Mouse (Mus musculus) adrenal gland, postnatal 4 days (tissue): ENCODE results near the gene Nfasc. TPM values are rescaled to one million over a fixed set of nuclear protein-coding genes. Genes with fewer than 3 reads are reported as not detected.

ENCODE experiments used
- DNase-seq, 2 experiments: peaks; one replicate each; pipeline ENCODE4 v3.0.0; 2021 to 2022; ENCODE audit warnings: low spot score in 2 of 2, mixed read lengths in 2 of 2
- long read RNA-seq, 2 experiments: library from polyadenylated mRNA; stranded (forward); transcript quantifications; one replicate each; pipeline ENCODE4 v2.0.0; 2021
- total RNA-seq, 2 experiments: library from RNA; stranded (reverse); gene quantifications; 2 replicates each; pipeline ENCODE4 v1.2.3; 2021

Gene Nfasc
- 10 to 100 TPM; 12.5 to 13.0 TPM for total RNA-seq
- long read RNA-seq, experiment 1, partial matches to known transcripts = 0 of 4 reads
- long read RNA-seq, experiment 1, other reads (novel, unspliced or antisense) = 4 of 4 reads
- long read RNA-seq, experiment 2, partial matches to known transcripts = 1 of 6 reads
- long read RNA-seq, experiment 2, other reads (novel, unspliced or antisense) = 5 of 6 reads

GRCm38 (mm10) chr1:132741175-132741997 lies at the start of gene Nfasc:
TSS of gene Nfasc (minus strand) at chr1:132741797.
- peak; percentile 15 to 23 for DNase-seq

DNA sequence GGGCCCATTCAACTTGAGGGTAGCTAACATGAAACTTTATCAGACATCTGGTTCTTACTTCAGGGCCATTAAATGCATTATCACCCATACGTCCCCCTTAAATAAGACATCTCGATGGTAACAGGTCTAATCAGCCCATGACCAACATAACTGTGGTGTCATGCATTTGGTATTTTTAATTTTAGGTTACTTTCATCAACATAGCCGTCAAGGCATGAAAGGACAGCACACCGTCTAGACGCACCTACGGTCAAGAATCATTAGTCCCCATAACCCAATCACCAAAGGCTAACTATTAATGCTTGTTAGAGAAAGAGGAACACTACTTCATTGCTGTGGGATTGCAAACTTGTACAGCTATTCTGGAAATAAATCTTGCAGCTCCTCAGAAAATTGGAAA lies 49.5 kb upstream of the Nfasc start:
- no peak for DNase-seq

DNA sequence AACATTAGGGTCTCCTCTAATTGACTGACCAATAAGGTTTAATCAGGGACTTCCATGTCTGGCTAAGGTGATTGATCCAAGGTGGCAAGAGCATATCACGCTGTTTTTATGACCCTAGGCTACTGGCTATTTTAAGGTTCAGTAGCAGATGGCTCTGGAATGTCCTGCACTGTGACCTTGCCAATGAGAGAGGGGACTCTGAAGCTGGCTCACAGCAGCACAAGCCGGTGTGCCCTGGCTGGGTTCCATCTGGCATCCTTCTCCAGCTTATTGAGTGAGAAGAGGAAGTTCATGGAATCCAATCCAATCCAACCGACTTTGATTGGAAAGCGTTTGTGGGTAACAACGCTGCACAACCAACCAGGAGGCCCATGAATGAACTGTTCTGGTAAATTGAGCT lies 45.3 kb upstream of the Nfasc start:
- DNase-seq = no peak

DNA sequence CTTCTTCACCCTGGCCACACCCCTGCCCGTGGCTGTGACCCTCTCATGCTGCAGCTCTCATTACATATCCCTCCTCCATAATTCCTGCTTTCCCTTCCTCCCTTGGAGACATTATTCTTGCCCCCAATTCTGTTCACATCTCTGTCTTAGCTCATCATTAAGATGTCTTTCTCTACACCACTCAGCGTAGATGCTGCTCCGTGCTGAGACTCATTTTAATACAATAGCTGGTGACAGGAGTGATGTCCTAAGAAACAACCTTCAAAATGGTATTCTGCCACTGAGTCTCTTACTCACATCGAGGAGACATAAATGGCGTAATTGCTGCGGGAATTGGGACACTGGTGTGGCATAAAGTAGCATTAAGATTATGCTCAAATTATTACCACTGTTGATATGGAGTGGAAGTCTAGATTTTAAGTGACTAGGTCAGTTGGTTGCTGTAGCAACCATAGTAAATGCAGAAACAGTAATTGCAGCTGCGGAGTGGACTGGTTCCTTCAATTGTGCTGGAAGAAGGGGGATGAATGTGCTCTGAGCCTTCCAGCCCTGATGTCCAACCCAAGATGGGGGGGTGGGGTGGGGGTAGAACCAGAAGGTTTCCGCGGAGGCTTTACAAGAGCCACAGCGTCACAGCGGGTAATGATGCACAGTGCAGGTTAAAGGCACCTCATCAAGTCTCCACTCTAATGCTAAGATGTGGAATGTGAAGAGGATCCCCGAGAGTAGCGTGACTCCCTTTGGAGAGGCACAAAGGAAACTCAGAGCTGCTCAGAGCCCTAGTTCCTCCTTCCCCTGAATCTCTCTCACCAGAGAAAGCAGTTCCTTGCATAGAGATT lies 40.2 kb upstream of the Nfasc start:
- no peak for DNase-seq

- DNase-seq = no peak
Measured at GRCm38 (mm10) chr1:132780961-132781360, 39.4 kb upstream of the Nfasc start.

- DNase-seq = no peak
Measured at GRCm38 (mm10) chr1:132780254-132780653, 38.7 kb upstream of the Nfasc start.

DNA sequence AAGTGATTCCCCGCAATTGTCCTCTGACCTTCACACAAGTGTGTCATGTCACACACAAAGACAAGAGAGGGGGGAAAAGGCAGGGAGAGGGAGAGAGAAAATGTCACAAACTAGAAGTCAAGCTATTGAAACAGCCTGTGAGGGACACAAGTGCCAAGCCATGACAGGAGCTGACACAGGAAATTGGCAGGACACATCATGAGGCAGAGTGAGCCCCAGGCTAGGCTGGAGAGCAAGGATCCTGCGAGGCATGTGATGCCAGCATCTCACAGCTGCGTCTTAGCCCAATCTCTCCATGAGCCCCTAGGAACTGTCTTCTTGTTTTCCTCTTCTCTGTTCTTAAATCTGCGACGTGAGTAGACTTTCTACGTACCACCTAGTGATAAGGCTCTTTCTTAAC lies 33.4 kb upstream of the Nfasc start:
- no peak for DNase-seq

GRCm38 (mm10) chr1:132771377-132771776 lies 29.8 kb upstream of the Nfasc start:
- DNase-seq = no peak

DNA sequence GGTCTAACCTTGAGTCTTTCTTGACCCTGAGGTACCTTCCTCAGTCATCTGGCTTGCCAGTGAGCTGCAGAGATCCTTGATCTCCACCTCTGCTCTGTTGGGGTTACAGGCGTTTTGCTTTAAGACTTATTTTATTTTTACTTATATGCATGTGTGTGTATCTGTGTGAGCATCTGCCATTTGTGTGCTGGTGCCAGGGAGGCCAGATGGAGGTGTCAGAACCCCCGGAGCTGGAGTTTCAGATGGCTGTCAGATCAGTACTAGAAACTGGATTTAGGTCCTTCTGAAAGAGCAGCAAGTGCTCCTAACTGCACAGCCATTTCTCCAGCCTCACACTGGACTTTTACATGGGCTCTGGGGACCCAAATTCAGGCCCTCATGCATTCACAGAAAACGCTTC lies 28.0 kb upstream of the Nfasc start:
- DNase-seq = no peak

DNA sequence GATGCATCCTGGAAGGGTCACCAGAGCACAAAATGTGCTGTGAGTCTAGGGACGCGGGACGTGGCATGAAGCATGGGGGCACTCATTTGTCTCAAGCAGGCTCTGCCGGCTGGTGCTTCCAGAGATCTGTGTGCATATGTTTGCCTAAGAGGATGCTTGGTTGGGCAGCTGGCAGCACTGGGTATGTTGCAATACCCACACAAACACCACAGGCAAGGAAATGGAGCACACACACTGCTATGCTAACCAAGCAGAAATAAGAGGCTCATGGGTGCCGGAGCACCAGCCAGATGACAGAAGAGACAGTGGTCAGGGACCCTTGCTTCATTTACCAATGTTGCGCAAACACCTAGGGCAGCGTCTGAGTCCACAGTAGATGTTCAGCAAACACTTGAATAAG lies 25.8 kb upstream of the Nfasc start:
- no peak for DNase-seq

GRCm38 (mm10) chr1:132765887-132766651 lies 24.5 kb upstream of the Nfasc start:
- no peak for DNase-seq

- DNase-seq = no peak
Measured at GRCm38 (mm10) chr1:132765222-132765621, 23.6 kb upstream of the Nfasc start.

- no peak for DNase-seq
Measured at GRCm38 (mm10) chr1:132759390-132759789, 17.8 kb upstream of the Nfasc start.

DNA sequence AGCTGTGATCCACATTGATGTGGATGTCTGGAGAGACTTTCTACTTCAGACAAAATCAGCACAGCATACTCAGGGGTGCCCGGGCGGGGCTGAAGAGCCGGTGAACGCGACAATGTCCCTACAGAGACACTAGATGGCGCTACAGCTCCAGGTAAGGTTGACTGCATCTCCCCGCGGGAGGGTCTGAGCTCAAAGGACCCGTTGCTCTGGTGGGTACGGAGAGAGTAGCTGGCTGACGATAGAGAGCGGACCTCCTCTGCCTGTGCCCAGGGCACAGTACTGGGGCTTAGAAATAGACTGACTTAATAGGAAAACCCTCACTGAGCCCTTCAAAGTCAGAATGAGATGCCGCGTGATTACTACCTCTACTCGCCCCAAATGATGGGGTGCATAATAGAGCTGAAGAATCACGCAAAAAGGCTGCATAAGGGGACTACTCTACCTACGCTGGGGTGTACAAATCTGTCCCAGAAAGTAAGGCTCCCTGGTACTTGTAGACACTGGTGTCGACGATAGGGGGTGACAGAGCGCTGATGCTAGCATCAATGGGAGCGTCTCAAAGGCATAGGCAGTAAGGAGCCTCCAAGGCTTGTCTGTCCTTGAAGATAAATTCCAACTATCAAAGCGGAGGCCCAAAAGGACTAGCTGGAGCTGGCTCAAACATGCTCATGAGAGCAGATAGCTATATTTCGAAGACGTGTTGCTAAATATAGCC lies 17.2 kb upstream of the Nfasc start:
- peak in 1 of 2 experiments; percentile 27 for DNase-seq

DNA sequence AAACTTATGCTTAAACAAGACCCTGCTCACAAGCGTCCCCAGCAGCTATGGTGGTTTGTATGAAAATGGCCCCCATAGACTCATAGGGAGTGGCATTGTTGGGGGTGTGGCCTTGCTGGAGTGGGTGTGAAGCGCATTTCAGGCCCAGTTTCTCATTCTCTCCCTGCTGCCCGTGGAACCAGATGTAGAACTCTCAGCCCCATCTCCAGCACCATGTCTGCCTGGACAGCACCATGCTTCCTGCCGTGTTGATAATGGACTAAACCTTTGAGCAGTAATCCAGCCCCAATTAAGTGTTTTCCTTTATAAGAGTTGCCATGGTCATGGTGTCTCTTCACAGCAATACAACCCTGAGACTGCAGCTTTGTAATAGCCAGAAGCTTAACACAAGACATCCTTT lies 13.6 kb upstream of the Nfasc start:
- no peak for DNase-seq

GRCm38 (mm10) chr1:132749217-132749884 lies 7.8 kb upstream of the Nfasc start:
- no peak for DNase-seq

DNA sequence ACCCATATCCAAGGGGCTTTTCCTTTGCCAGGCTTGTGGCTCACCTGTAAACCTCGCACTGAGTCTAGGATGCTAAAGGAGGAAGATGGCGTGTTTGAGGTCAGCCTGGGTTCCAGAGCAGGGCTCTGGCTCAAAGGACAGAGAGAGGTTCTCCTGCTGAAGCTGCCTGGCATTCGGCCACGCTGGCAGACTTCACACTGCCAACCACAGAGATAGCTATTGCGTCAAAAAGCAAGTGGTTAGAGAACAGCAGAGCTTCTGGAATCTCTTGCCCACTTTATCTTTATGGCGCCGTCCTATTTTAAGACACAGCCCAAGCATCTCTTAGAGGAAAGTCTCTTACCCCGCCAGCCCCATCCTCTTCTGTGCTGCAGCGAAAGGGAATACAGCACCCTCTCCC lies 4.7 kb upstream of the Nfasc start:
- DNase-seq = no peak

DNA sequence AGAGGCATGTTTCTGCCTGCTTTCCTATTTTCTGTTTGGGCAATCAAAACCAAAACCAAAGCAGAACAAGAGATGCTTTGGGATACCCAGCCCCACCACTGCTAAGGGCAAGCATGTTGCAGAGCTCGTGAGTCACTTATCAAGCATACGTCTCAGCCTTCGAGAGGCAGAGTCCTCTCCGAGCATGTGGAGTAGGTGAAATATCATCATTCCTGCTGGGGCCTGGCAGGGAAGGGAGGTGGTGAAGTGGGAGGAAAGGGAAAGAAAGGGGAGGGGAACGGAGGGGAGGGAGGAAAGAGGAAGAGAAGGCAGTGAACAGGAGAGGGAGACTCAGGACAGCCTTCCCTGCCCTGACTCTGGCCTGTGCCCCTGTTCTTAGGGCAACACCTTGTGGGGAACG lies 4.0 kb upstream of the Nfasc start:
- DNase-seq = no peak

DNA sequence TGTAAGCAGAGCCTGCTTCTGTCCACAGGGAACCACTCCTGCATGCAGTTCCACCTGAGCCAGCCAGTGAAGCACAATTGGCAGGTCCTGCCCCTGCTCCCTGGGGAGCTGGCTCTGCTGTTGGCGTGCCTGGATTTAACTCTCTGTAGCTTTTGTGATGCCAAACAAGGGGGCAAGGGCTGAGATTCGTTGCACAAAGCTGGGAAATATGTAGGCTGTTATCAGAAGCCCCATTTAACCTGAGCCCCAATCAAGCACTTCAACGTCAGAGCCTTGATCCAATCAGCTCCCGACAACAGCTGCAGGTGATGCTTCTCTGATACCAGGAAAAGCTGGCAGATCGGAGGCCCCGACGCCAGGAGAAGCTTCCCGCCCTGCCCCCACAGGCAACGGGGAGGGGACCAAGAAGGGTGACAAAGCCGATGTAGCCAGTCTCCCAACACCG lies 2.5 kb downstream of the Nfasc start:
- DNase-seq = no peak

DNA sequence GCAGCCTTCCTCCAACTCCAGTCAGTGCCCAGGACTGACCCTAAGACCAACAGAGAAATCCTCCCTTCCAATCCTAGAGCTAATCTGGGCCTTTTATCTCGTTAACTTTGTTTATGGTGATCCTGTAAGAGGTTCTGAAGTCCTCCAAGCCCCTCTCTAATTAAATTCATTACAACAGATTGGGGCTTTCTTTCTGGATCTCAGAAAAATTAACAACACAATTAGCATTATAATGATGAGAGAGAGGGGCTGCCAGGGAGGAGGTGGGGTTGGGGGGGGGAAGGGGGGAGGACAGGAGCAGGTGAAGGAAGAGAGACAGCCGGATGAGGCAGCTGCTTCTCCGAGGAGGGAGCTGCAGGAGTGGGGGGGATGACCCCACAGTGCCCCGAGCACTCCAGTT lies 5.4 kb downstream of the Nfasc start:
- DNase-seq = no peak
